Mouse (Mus musculus): ENCODE measurements around the gene Lipt1.

Lipt1 gene

GRCm38 (mm10) chr1:37894606-37895005 is 23.1 kb downstream of the Lipt1 start:
- no peak for DNase-seq (ENCODE audit: low read depth, low spot score)

DNA sequence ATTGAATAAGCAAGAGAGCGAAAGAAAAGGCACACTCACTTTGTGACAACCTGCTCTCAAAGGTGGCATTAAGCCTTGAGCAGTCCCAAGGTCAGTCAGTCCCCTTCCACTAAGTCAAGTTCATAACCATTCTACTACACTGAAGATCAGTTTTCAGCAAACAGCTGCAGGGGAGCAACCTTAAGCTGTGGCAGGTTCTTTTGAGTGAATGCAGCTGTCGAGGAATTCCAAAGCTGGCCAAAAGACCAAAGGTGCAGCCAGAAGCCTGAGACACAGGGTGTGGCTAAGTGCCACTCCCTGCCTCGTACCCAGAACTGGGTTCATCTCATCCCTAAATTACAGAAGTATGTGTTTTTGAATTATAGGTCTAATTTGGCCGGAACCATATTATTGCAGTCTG is 28.3 kb downstream of the Lipt1 start:
- DNase-seq (ENCODE audit: low read depth, low spot score) = no peak

GRCm38 (mm10) chr1:37900288-37900687 is 28.8 kb downstream of the Lipt1 start:
- DNase-seq (ENCODE audit: low read depth, low spot score) = peak; percentile 72

DNA sequence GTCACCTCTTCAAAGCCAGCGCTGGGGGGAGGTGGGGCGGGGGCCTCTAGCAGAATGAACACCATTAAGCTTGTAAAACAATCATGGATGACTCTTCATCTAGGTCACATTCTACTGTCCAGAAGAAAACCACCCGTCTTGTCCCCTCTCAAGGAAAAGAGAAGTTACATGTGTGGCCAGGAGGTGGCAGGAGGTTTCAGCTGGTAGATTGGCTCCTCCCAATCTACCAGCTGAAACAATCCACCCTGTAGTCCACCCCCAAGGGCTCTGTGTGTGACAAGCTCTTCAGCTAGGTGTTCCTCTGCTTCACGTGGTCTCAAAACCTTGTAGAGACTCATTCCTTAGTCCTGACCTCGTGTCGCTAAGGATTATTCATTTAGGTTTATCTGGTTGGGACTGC is 31.6 kb downstream of the Lipt1 start:
- peak; percentile 81 for DNase-seq (ENCODE audit: low read depth, low spot score)

DNA sequence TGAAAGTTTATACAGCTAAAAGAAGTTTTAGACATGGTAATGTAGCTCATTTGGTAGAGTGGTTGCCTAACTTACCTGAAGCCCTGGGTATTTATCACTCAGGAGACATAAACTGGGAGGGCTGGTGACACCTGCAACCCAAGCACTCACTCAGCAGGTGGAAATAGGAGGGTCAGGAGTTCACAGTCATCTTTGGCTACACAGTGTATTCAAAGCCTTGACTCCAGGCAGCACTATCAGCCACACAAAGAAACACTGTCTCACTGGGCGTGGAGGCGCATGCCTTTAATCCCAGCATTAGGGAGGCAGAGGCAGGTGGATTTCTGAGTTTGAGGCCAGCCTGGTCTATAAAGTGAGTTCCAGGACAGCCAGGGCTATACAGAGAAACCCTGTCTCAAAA is 41.2 kb downstream of the Lipt1 start:
- peak; percentile 60 for DNase-seq (ENCODE audit: low read depth, low spot score)

DNA sequence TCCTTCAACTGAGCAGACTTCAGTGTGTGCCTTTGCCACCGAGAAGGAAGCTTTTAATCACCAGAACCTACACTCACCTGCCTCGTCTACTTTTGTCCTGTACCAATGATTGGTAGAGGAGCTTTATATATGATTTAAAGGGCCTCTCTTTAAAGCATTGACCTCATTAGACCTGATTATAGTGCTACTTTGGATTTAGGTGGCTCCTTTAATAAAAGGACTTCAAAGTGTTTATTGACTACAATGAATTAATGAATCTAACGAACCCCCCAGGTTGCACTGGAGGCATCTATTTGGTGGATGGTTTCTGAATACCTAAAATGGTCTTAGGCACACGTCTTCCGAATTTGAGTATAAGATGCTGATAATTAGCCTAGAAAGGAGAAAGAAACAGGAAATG is 44.9 kb downstream of the Lipt1 start, which contains the start of gene Lyg2:
Gene Lyg2 (minus strand): TSS at position 101 of the 400 bp plus-strand sequence.
- no peak for DNase-seq (ENCODE audit: low read depth, low spot score)

DNA sequence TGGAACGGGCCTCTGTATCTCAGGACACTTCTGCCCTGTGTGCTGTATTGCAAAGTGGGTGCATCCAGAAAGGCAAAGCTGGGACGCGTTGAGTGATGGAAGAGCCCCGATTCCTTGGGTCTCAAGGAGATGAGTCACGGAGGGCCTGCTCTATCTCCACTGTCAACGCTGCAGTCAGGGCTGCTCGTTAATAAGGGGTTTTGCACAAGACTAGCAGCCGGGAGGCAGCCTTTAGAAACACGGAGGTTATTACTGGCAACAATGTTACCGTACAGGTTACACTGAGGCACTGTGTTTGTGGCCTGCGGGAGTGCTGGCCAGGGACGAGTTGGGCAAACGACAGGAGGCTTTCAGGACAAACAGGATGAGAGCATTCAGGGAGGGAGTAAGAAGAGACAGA is 46.1 kb downstream of the Lipt1 start:
- no peak for DNase-seq (ENCODE audit: low read depth, low spot score)

GRCm38 (mm10) chr1:37918096-37918495 is 46.6 kb downstream of the Lipt1 start:
- no peak for DNase-seq (ENCODE audit: low read depth, low spot score)

DNA sequence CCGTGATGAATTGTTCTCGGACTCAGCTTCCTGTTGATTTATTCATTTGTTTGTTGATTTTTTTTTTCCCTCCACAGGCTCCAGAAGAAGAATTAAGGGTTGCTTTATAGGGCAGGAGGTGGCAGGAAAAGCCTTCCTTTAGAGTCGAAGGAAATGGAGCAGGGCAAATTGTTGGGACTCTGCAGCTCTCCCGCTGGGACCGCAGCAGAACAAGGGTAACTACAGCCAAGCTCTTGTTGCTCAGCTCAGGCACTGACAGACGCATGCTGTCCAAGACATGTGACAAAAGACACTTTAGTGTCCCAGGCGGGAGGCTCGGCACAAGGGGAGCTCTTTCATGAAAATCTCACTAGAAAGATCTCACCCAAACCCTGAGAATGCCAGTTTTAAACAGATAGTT is 51.0 kb downstream of the Lipt1 start:
- DNase-seq (ENCODE audit: low read depth, low spot score) = peak; percentile 22

Measured in ZHBTc4 (cell line).